ENCODE assay signal across 29 mouse cellular contexts in genomic region chr11:114797981-114798380, GRCm38 (mm10). TPM values are rescaled to one million over a fixed set of nuclear protein-coding genes. Genes with fewer than 3 reads are reported as not detected.
DNase-seq lines count a peak whose midpoint lies in the region; ATAC-seq lines count a peak whose summit lies in the region.
"Had no signal": no experiment of that assay in that cellular context is flagged by ENCODE, and none has a peak within 500 bp of the region (broad histone marks: within the 10 kb centered on the region; RNA-seq: fewer than 3 reads in every experiment).

No protein-coding gene starts in this region.

- peaks cover 16% of the 10 kb centered on the region for H3K27me3 ChIP-seq in hindbrain, embryonic 10.5 days (ENCODE audit: insufficient read depth, poor library complexity, severe bottlenecking)
- H3K27me3 ChIP-seq in hindbrain, embryonic 14.5 days (ENCODE audit: control insufficient read depth, insufficient read depth, low read length) = no peaks in the 10 kb centered on the region
- H3K27me3 ChIP-seq in liver, embryonic 12.5 days (replicated peaks) = peaks cover 46% of the 10 kb centered on the region

- no peaks in the 10 kb centered on the region for H3K36me3 ChIP-seq in hindbrain, embryonic 10.5 days
- no peaks in the 10 kb centered on the region for H3K36me3 ChIP-seq in hindbrain, embryonic 14.5 days (replicated peaks; ENCODE audit: control insufficient read depth, insufficient read depth)
- H3K36me3 ChIP-seq in liver, embryonic 12.5 days = no peaks in the 10 kb centered on the region
- H3K36me3 ChIP-seq: embryonic facial prominence, embryonic 10.5 days; embryonic facial prominence, embryonic 13.5 days; G1E; heart, embryonic 10.5 days; heart, embryonic 13.5 days; hindbrain, embryonic 12.5 days; intestine, embryonic 15.5 days had no signal

- H3K9me3 ChIP-seq in hindbrain, embryonic 10.5 days = no peaks in the 10 kb centered on the region
- no peaks in the 10 kb centered on the region for H3K9me3 ChIP-seq in hindbrain, embryonic 14.5 days (ENCODE audit: control insufficient read depth, low read length)
- no peaks in the 10 kb centered on the region for H3K9me3 ChIP-seq in liver, embryonic 12.5 days (replicated peaks)
- H3K9me3 ChIP-seq: embryonic facial prominence, embryonic 10.5 days; embryonic facial prominence, embryonic 13.5 days; heart, embryonic 10.5 days; heart, embryonic 13.5 days; hindbrain, embryonic 12.5 days; intestine, embryonic 15.5 days had no signal

- peaks cover 57% of the 10 kb centered on the region for H3K4me1 ChIP-seq in hindbrain, embryonic 10.5 days (replicated peaks)
- peaks cover 28% of the 10 kb centered on the region for H3K4me1 ChIP-seq in hindbrain, embryonic 14.5 days (replicated peaks; ENCODE audit: control insufficient read depth, insufficient read depth, low read length)
- H3K4me1 ChIP-seq in liver, embryonic 12.5 days = no peaks in the 10 kb centered on the region; the same call in 1 of the 2 replicates

- peak overlapping the region; percentile 46; the same call in 1 of the 2 replicates for H3K27ac ChIP-seq in hindbrain, embryonic 10.5 days
- H3K27ac ChIP-seq in hindbrain, embryonic 14.5 days = no peak overlapping the region
- H3K27ac ChIP-seq in liver, embryonic 12.5 days = no peak overlapping the region
- H3K27ac ChIP-seq: embryonic facial prominence, embryonic 10.5 days; embryonic facial prominence, embryonic 13.5 days; heart, adult 2 months; heart, embryonic 10.5 days; heart, embryonic 13.5 days; intestine, embryonic 15.5 days had no signal

- H3K4me3 ChIP-seq in hindbrain, embryonic 10.5 days = no peak overlapping the region
- H3K4me3 ChIP-seq in hindbrain, embryonic 14.5 days (replicated peaks; ENCODE audit: low read length) = no peak overlapping the region
- no peak overlapping the region for H3K4me3 ChIP-seq in liver, embryonic 12.5 days
- H3K4me3 ChIP-seq: embryonic facial prominence, embryonic 10.5 days; embryonic facial prominence, embryonic 13.5 days; erythroblast, embryonic 14.5 days; heart, adult 2 months; heart, embryonic 10.5 days; heart, embryonic 13.5 days; hindbrain, embryonic 12.5 days; intestine, embryonic 15.5 days had no signal

- no peak overlapping the region for H3K4me2 ChIP-seq in hindbrain, embryonic 14.5 days (replicated peaks)
- no peak overlapping the region for H3K4me2 ChIP-seq in liver, embryonic 12.5 days
- H3K4me2 ChIP-seq: embryonic facial prominence, embryonic 13.5 days; heart, embryonic 13.5 days; hindbrain, embryonic 12.5 days; intestine, embryonic 15.5 days had no signal

- no peak overlapping the region for H3K9ac ChIP-seq in hindbrain, embryonic 14.5 days
- no peak overlapping the region for H3K9ac ChIP-seq in liver, embryonic 12.5 days
- H3K9ac ChIP-seq: embryonic facial prominence, embryonic 13.5 days; forebrain, postnatal 0 days; heart, embryonic 13.5 days; hindbrain, embryonic 12.5 days; intestine, embryonic 15.5 days had no signal

- 92% methylated on average over 3 of the region's 3 CpGs for WGBS in hindbrain, embryonic 10.5 days
- 96% methylated on average over 3 of the region's 3 CpGs for WGBS in hindbrain, embryonic 14.5 days
- 61% methylated on average over 3 of the region's 3 CpGs for WGBS in liver, embryonic 12.5 days (ENCODE audit: insufficient replicate concordance)

- ATAC-seq in hindbrain, embryonic 14.5 days (ENCODE audit: low FRiP score) = no peak
- ATAC-seq in liver, embryonic 12.5 days = no peak
- ATAC-seq: forebrain, embryonic 14.5 days; forebrain, postnatal 0 days; hindbrain, embryonic 16.5 days; intestine, embryonic 15.5 days; Patski had no signal

- DNase-seq in hindbrain, embryonic 10.5 days (ENCODE audit: low spot score) = no peak
- DNase-seq in hindbrain, embryonic 14.5 days (ENCODE audit: low spot score) = no peak
- peak; percentile 60 for DNase-seq in A20 (ENCODE audit: low read depth, low spot score)
- peak; percentile 37 to 45 for DNase-seq in B cell, adult 2 months
- no peak for DNase-seq in urinary bladder, postnatal 14 days (ENCODE audit: low spot score)
- DNase-seq: adrenal gland, postnatal 10 days; adrenal gland, postnatal 36 days; cerebellum, postnatal 10 days; cerebellum, postnatal 36 days; embryo, embryonic 11 days; forebrain, postnatal 0 days; gastrocnemius, postnatal 36 days; heart, adult 2 months; heart, postnatal 14 days; heart, postnatal 4 days had no signal

RNA-seq across cellular contexts. Expression of gene Gpr142, which starts 0.7 kb away (rescaled TPM):
- polyA plus RNA-seq in hindbrain, embryonic 10.5 days (2016; fragmentation: Nextera tagmentation; extraction: Ambion mirVana) = 0.37 and 0.77 TPM in 2 replicates
- polyA plus RNA-seq in hindbrain, embryonic 14.5 days (2014; fragmentation: Nextera tagmentation; extraction: Ambion mirVana) = not detected in 2 replicates
- polyA plus RNA-seq in liver, embryonic 12.5 days (2016; fragmentation: Nextera tagmentation; extraction: Ambion mirVana) = not detected in 2 replicates
- polyA plus RNA-seq: cortical plate, adult 2 months; embryonic facial prominence, embryonic 10.5 days; embryonic facial prominence, embryonic 13.5 days; erythroblast, embryonic 14.5 days; forebrain, embryonic 14.5 days; forebrain, postnatal 0 days; G1E; heart, adult 2 months; heart, embryonic 10.5 days; heart, embryonic 13.5 days; heart, embryonic 16.5 days; hindbrain, embryonic 12.5 days; hindbrain, embryonic 16.5 days had no signal

RNA-seq across cellular contexts. Expression of gene Btbd17, which starts 2.2 kb away (rescaled TPM):
- 50.8 and 60.0 TPM in 2 replicates for polyA plus RNA-seq in hindbrain, embryonic 10.5 days (2016; fragmentation: Nextera tagmentation; extraction: Ambion mirVana)
- polyA plus RNA-seq in hindbrain, embryonic 14.5 days (2014; fragmentation: Nextera tagmentation; extraction: Ambion mirVana) = 20.0 and 22.1 TPM in 2 replicates
- polyA plus RNA-seq in liver, embryonic 12.5 days (2016; fragmentation: Nextera tagmentation; extraction: Ambion mirVana) = not detected in 2 replicates
- polyA plus RNA-seq: erythroblast, embryonic 14.5 days; G1E; heart, embryonic 13.5 days; heart, embryonic 16.5 days had no signal

RNA-seq across cellular contexts. Expression of gene Kif19a, which starts 32.8 kb away (rescaled TPM):
- polyA plus RNA-seq in hindbrain, embryonic 10.5 days (2016; fragmentation: Nextera tagmentation; extraction: Ambion mirVana) = 1.1 and 3.8 TPM in 2 replicates
- polyA plus RNA-seq in hindbrain, embryonic 14.5 days (2014; fragmentation: Nextera tagmentation; extraction: Ambion mirVana) = 0.99 and 1.4 TPM in 2 replicates
- polyA plus RNA-seq in liver, embryonic 12.5 days (2016; fragmentation: Nextera tagmentation; extraction: Ambion mirVana) = 0.13 TPM in 1 of 2 replicates, not detected in the other
- polyA plus RNA-seq: erythroblast, embryonic 14.5 days; G1E had no signal

RNA-seq across cellular contexts. Expression of gene Gprc5c, which starts 53.0 kb away (rescaled TPM):
- 31.5 and 42.9 TPM in 2 replicates for polyA plus RNA-seq in hindbrain, embryonic 10.5 days (2016; fragmentation: Nextera tagmentation; extraction: Ambion mirVana)
- polyA plus RNA-seq in hindbrain, embryonic 14.5 days (2014; fragmentation: Nextera tagmentation; extraction: Ambion mirVana) = 8.5 and 9.9 TPM in 2 replicates
- polyA plus RNA-seq in liver, embryonic 12.5 days (2016; fragmentation: Nextera tagmentation; extraction: Ambion mirVana) = 14.3 TPM in 2 replicates
- polyA plus RNA-seq: G1E had no signal

Comparison
In these comparisons a context has a peak if more than half of its experiments do, and no peak if none do; other contexts are left out.
1. DNase-seq: peak in A20 (single experiment) and B cell, adult 2 months (2 of 2); none in hindbrain, embryonic 10.5 days (single experiment), hindbrain, embryonic 14.5 days (single experiment) and urinary bladder, postnatal 14 days (single experiment).
2. RNA of gene Btbd17, which starts 2.2 kb away (polyA plus RNA-seq): 50.8 to 60.0 TPM in hindbrain, embryonic 10.5 days and 20.0 to 22.1 TPM in hindbrain, embryonic 14.5 days; not detected in liver, embryonic 12.5 days; every median in the first group is over 10 times any median in the second.